Mouse (Mus musculus): ENCODE measurements around the gene Rplp0. TPM values are rescaled to one million over a fixed set of nuclear protein-coding genes. Genes with fewer than 3 reads are reported as not detected.

The Rplp0 gene
- polyA plus RNA-seq, 1 experiment from 2014 or later, result 832 TPM

- Histone ChIP-seq H3K27ac (ENCODE audit: low read depth, low read length) (no peak overlapping the region), H3K4me2 (replicated peaks; ENCODE audit: low read depth) (no peak overlapping the region), H3K36me3 (ENCODE audit: control insufficient read depth, insufficient read depth) (peaks cover 89% of the 10 kb centered on the region), H3K27me3 (replicated peaks; ENCODE audit: control insufficient read depth, insufficient read depth, low read length) (no peaks in the 10 kb centered on the region), H3K4me3 (ENCODE audit: low read depth, low read length) (no peak overlapping the region), H3K9ac (ENCODE audit: low read depth, low read length) (no peak overlapping the region), H3K4me1 (replicated peaks; ENCODE audit: control insufficient read depth, insufficient read depth, low read length) (no peaks in the 10 kb centered on the region), H3K9me3 (ENCODE audit: control insufficient read depth) (0 out of 2 replicates have a peak, but pooled peaks cover 5% of the 10 kb centered on the region)
- TF ChIP-seq CTCF (IDR thresholded peaks at IDR 0.05; ENCODE audit: low read depth), result no peak
- 89% methylated on average over 14 of the region's 14 CpGs for WGBS
- ATAC-seq, result no peak
Observed at GRCm38 (mm10) chr5:115580229-115581001, 21.1 kb downstream of the Rplp0 start.

GRCm38 (mm10) chr5:115581662-115582061 is 22.4 kb downstream of the Rplp0 start:
- Histone ChIP-seq H3K4me3 (ENCODE audit: low read depth, low read length) (no peak overlapping the region), H3K9me3 (ENCODE audit: control insufficient read depth) (0 out of 2 replicates have a peak, but pooled peaks cover 5% of the 10 kb centered on the region), H3K36me3 (ENCODE audit: control insufficient read depth, insufficient read depth) (peaks cover 90% of the 10 kb centered on the region), H3K27ac (ENCODE audit: low read depth, low read length) (peak overlapping the region; percentile 46; the same call in 1 of the 2 replicates), H3K4me2 (replicated peaks; ENCODE audit: low read depth) (no peak overlapping the region), H3K4me1 (replicated peaks; ENCODE audit: control insufficient read depth, insufficient read depth, low read length) (no peaks in the 10 kb centered on the region), H3K9ac (ENCODE audit: low read depth, low read length) (no peak overlapping the region), H3K27me3 (replicated peaks; ENCODE audit: control insufficient read depth, insufficient read depth, low read length) (no peaks in the 10 kb centered on the region)
- no peak for ATAC-seq
- 97% methylated on average over 9 of the region's 9 CpGs for WGBS
- TF ChIP-seq CTCF (IDR thresholded peaks at IDR 0.05; ENCODE audit: low read depth), result no peak

- Histone ChIP-seq H3K4me3 (ENCODE audit: low read depth, low read length) (no peak overlapping the region), H3K4me1 (replicated peaks; ENCODE audit: control insufficient read depth, insufficient read depth, low read length) (no peaks in the 10 kb centered on the region), H3K9ac (ENCODE audit: low read depth, low read length) (no peak overlapping the region), H3K27me3 (replicated peaks; ENCODE audit: control insufficient read depth, insufficient read depth, low read length) (no peaks in the 10 kb centered on the region), H3K27ac (ENCODE audit: low read depth, low read length) (no peak overlapping the region), H3K9me3 (ENCODE audit: control insufficient read depth) (0 out of 2 replicates have a peak, but pooled peaks cover 5% of the 10 kb centered on the region), H3K36me3 (ENCODE audit: control insufficient read depth, insufficient read depth) (peaks cover 93% of the 10 kb centered on the region), H3K4me2 (replicated peaks; ENCODE audit: low read depth) (no peak overlapping the region)
- ATAC-seq, result no peak
- 73% methylated on average over 12 of the region's 12 CpGs for WGBS
- TF ChIP-seq CTCF (IDR thresholded peaks at IDR 0.05; ENCODE audit: low read depth), result no peak
Observed at GRCm38 (mm10) chr5:115585616-115586015, 26.3 kb downstream of the Rplp0 start.

- no peak overlapping the region for H3K9ac ChIP-seq (ENCODE audit: low read depth, low read length)
- 0 out of 2 replicates have a peak, but pooled peaks cover 5% of the 10 kb centered on the region for H3K9me3 ChIP-seq (ENCODE audit: control insufficient read depth)
- no peak for TF ChIP-seq CTCF (IDR thresholded peaks at IDR 0.05; ENCODE audit: low read depth)
- H3K4me2 ChIP-seq (replicated peaks; ENCODE audit: low read depth), result no peak overlapping the region
- ATAC-seq, result no peak
- no peaks in the 10 kb centered on the region for H3K27me3 ChIP-seq (replicated peaks; ENCODE audit: control insufficient read depth, insufficient read depth, low read length)
- no peak overlapping the region for H3K27ac ChIP-seq (ENCODE audit: low read depth, low read length)
- H3K4me3 ChIP-seq (ENCODE audit: low read depth, low read length), result no peak overlapping the region
- no peaks in the 10 kb centered on the region for H3K4me1 ChIP-seq (replicated peaks; ENCODE audit: control insufficient read depth, insufficient read depth, low read length)
- H3K36me3 ChIP-seq (ENCODE audit: control insufficient read depth, insufficient read depth), result peaks cover 93% of the 10 kb centered on the region
- WGBS, result 92% methylated on average over 15 of the region's 15 CpGs
Observed at GRCm38 (mm10) chr5:115586166-115586565, 26.9 kb downstream of the Rplp0 start.

GRCm38 (mm10) chr5:115586780-115587179 is 27.5 kb downstream of the Rplp0 start:
- no peak overlapping the region for H3K4me3 ChIP-seq (ENCODE audit: low read depth, low read length)
- H3K9ac ChIP-seq (ENCODE audit: low read depth, low read length), result no peak overlapping the region
- no peaks in the 10 kb centered on the region for H3K27me3 ChIP-seq (replicated peaks; ENCODE audit: control insufficient read depth, insufficient read depth, low read length)
- H3K4me1 ChIP-seq (replicated peaks; ENCODE audit: control insufficient read depth, insufficient read depth, low read length), result no peaks in the 10 kb centered on the region
- no peak for TF ChIP-seq CTCF (IDR thresholded peaks at IDR 0.05; ENCODE audit: low read depth)
- H3K36me3 ChIP-seq (ENCODE audit: control insufficient read depth, insufficient read depth), result peaks cover 91% of the 10 kb centered on the region
- H3K27ac ChIP-seq (ENCODE audit: low read depth, low read length), result no peak overlapping the region
- H3K4me2 ChIP-seq (replicated peaks; ENCODE audit: low read depth), result no peak overlapping the region
- 0 out of 2 replicates have a peak, but pooled peaks cover 5% of the 10 kb centered on the region for H3K9me3 ChIP-seq (ENCODE audit: control insufficient read depth)
- ATAC-seq, result no peak
- 95% methylated on average over 2 of the region's 2 CpGs for WGBS

- Histone ChIP-seq H3K4me2 (replicated peaks; ENCODE audit: low read depth) (no peak overlapping the region), H3K4me3 (ENCODE audit: low read depth, low read length) (no peak overlapping the region), H3K36me3 (ENCODE audit: control insufficient read depth, insufficient read depth) (peaks cover 91% of the 10 kb centered on the region), H3K9ac (ENCODE audit: low read depth, low read length) (no peak overlapping the region), H3K4me1 (replicated peaks; ENCODE audit: control insufficient read depth, insufficient read depth, low read length) (no peaks in the 10 kb centered on the region), H3K27ac (ENCODE audit: low read depth, low read length) (no peak overlapping the region), H3K27me3 (replicated peaks; ENCODE audit: control insufficient read depth, insufficient read depth, low read length) (no peaks in the 10 kb centered on the region), H3K9me3 (ENCODE audit: control insufficient read depth) (no peaks in the 10 kb centered on the region)
- 73% methylated on average over 11 of the region's 11 CpGs for WGBS
- no peak for TF ChIP-seq CTCF (IDR thresholded peaks at IDR 0.05; ENCODE audit: low read depth)
- no peak for ATAC-seq
Observed at GRCm38 (mm10) chr5:115591028-115591427, 31.8 kb downstream of the Rplp0 start.

All from intestine, postnatal 0 days (tissue).